Mouse (Mus musculus) heart, embryonic 16.5 days (tissue): ENCODE results near the gene Cerk. TPM values are rescaled to one million over a fixed set of nuclear protein-coding genes. Genes with fewer than 3 reads are reported as not detected.

Experiments
- ATAC-seq: fragments of 200-750 bp; cut with Nextera tagmentation; replicated peaks from 2 replicates; pipeline ENCODE4 v1.8.0; 2017; ENCODE audit warnings: moderate number of reproducible peaks; ENCODE audit not compliant: insufficient read depth, low FRiP score; ENCODE audit errors: extremely low read depth
- H3K27ac ChIP-seq: fragments of 300-500 bp; sonication (generic); 2 replicates; pipeline ENCODE4 v1.5.1; 2014; ENCODE audit warnings: mild to moderate bottlenecking, low read length, control low read depth, moderate library complexity
- H3K27me3 ChIP-seq: fragments of 300-500 bp; sonication (generic); 2 replicates; pipeline ENCODE4 v1.6.1; 2014; ENCODE audit warnings: low read length, mixed read lengths; ENCODE audit not compliant: control insufficient read depth, insufficient read depth
- H3K36me3 ChIP-seq: fragments of 300-500 bp; sonication (generic); 2 replicates; pipeline ENCODE4 v1.6.1; 2014; ENCODE audit not compliant: control insufficient read depth, insufficient read depth
- H3K4me1 ChIP-seq: fragments of 300-500 bp; sonication (generic); 2 replicates; pipeline ENCODE4 v1.6.1; 2014; ENCODE audit warnings: low read length, mixed read lengths; ENCODE audit not compliant: control insufficient read depth, insufficient read depth
- H3K4me2 ChIP-seq: fragments of 300-500 bp; sonication (generic); 2 replicates; pipeline ENCODE4 v1.6.1; 2014; ENCODE audit warnings: low read depth, mild to moderate bottlenecking, control low read depth, low read length
- H3K4me3 ChIP-seq: fragments of 300-500 bp; sonication (generic); 2 replicates; pipeline ENCODE4 v1.5.1; 2014; ENCODE audit warnings: mild to moderate bottlenecking, control low read depth, low read length
- H3K9ac ChIP-seq: fragments of 300-500 bp; sonication (generic); 2 replicates; pipeline ENCODE4 v1.6.1; 2014; ENCODE audit warnings: low read length, control low read depth
- H3K9me3 ChIP-seq: fragments of 300-500 bp; sonication (generic); replicated peaks from 2 replicates; pipeline ENCODE4 v1.6.1; 2016; ENCODE audit warnings: low read length; ENCODE audit not compliant: control insufficient read depth
- WGBS: fragments of 180-500 bp; shearing (Covaris S2); extraction: QIAGEN DNeasy Blood & Tissue Kit; methylation state at CpG from one replicate; pipeline ENCODE4 v1.1.7; 2014; 5-methylcytosine and 5-hydroxymethylcytosine counted together
- polyA plus RNA-seq: library from polyadenylated mRNA; unstranded; fragments of >200 nt; fragmentation: Nextera tagmentation; extraction: Ambion mirVana; gene quantifications from 2 replicates; pipeline ENCODE4 v1.2.1, GENCODE M21; 2015

Gene Cerk
- polyA plus RNA-seq, 1 experiment from 2014 or later = 18.7 TPM

DNA sequence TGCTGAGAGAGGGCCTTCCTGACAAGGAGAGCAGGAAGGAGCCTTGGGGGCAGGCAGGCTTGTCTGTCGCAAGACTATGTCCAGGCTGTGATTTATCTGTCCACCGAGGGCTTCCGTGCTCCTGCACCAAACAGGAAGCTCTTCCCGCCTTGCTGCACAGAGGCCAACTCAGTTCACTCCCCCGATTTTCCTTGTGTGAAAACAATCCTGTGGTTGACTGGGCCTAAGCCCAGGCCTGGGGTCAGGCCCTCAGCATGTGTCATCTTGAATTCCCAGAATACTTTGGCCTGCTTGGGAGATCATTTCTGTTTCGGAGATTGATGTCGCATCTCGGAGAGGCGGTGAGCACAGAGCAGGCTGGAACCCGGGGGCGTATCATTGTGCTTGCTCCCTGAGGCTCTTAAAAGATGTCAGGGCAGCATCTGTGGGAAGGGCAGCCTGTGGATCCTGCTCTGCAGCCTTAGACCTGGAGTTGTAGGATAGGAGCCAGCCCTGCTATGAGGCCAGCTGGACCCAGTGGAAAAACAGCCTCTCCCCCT, 95.9 kb downstream of the Cerk start:
- Histone ChIP-seq H3K27ac (peak overlapping the region; percentile 25), H3K4me3 (no peak overlapping the region), H3K36me3 (0 out of 2 replicates have a peak, but pooled peaks cover 2% of the 10 kb centered on the region), H3K9me3 (no peaks in the 10 kb centered on the region), H3K27me3 (no peaks in the 10 kb centered on the region), H3K4me1 (peaks cover 75% of the 10 kb centered on the region), H3K4me2 (no peak overlapping the region), H3K9ac (peak overlapping the region; percentile 43)
- peak; percentile 66 for ATAC-seq
- WGBS = 44% methylated on average over 11 of the region's 11 CpGs

Other genes with a start within 250 kb of the Cerk start
- 1.7 TPM in 2 replicates for gene Celsr1, start 152.4 kb downstream of the Cerk start, polyA plus RNA-seq
- gene Gramd4, start 128.4 kb downstream of the Cerk start, polyA plus RNA-seq = 18.7 and 22.2 TPM in 2 replicates
- gene Tbc1d22a, start 28.3 kb upstream of the Cerk start, polyA plus RNA-seq = 11.5 and 12.6 TPM in 2 replicates